Mouse (Mus musculus) activated CD4-positive, CD25-positive, alpha-beta regulatory T cell, adult 9 weeks (primary cell): ENCODE measurements around the gene Tbx18. TPM values are rescaled to one million over a fixed set of nuclear protein-coding genes. Genes with fewer than 3 reads are reported as not detected.

Experiments used
- polyA plus RNA-seq: library from polyadenylated mRNA; unstranded; fragments of 100-300 nt; shearing (Covaris generic); gene quantifications from one replicate; pipeline ENCODE4 v1.2.1, GENCODE M21; 2017

Tbx18 gene
- polyA plus RNA-seq, result not detected

DNA sequence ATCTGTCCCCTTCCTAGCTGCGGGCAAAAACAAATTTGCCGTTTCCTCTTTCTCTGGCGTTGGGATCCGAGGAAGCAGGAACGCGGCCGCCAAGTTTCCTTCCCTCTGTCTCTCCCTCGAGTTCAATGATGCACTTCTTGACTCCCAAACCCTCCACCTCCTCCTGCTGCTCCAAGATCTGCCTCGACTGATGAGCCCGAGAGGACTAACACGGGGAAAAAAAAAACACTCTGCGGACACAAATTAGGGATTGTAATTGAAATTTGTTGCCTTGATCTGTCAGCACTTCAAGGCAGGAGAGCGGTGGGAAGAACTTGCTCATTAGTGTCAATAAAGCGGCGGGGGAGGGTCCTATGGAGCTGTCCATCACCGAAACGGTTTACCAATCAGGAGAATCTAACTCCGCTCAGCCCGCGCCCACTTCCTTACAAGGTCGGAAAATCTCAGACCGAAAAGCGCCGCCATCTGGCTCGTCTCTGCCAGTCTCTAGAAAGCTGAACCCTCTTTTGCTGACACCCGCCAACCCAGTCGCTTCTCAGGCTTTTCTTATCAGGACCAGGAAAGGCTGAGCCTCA, at the start of gene Tbx18:
Gene Tbx18, minus strand, starts transcription at position 300 of the 575 bp plus-strand sequence.

